Mouse (Mus musculus): Measurements from ENCODE around the gene Olfr1002. TPM values are rescaled to one million over a fixed set of nuclear protein-coding genes. Genes with fewer than 3 reads are reported as not detected.

Gene Olfr1002
- not detected in 2 replicates for polyA plus RNA-seq (2012; rRNA removed)

GRCm38 (mm10) chr2:85650604-85651003 is at the start of gene Olfr1002:
Gene Olfr1002, minus strand, starts transcription at chr2:85650704.

GRCm38 (mm10) chr2:85689131-85689530 is 38.6 kb upstream of the Olfr1002 start, which contains the start of gene Olfr1008:
Gene Olfr1008, plus strand, starts transcription at chr2:85689431.

GRCm38 (mm10) chr2:85678667-85679066 is 28.2 kb upstream of the Olfr1002 start, which contains the start of gene Olfr1006:
Gene Olfr1006, minus strand, starts transcription at chr2:85678767.

GRCm38 (mm10) chr2:85664355-85664754 is 13.9 kb upstream of the Olfr1002 start, which contains the start of gene Olfr154:
Gene Olfr154, minus strand, starts transcription at chr2:85664455.

GRCm38 (mm10) chr2:85611803-85612202 is 38.7 kb downstream of the Olfr1002 start, which contains the start of gene Olfr1000:
Gene Olfr1000, minus strand, starts transcription at chr2:85611903.

Other genes with a start within 250 kb of the Olfr1002 start
- not detected in 2 replicates for gene Olfr992, start 241.2 kb downstream of the Olfr1002 start, polyA plus RNA-seq (2012; rRNA removed)
- gene Olfr993, start 235.8 kb downstream of the Olfr1002 start, polyA plus RNA-seq (2012; rRNA removed): not detected in 2 replicates
- gene Olfr994, start 214.3 kb downstream of the Olfr1002 start, polyA plus RNA-seq (2012; rRNA removed): not detected in 2 replicates
- not detected in 2 replicates for gene Olfr995, start 207.1 kb downstream of the Olfr1002 start, polyA plus RNA-seq (2012; rRNA removed)
- gene 4833423E24Rik, start 131.7 kb downstream of the Olfr1002 start, polyA plus RNA-seq (2012; rRNA removed): 0.07 and 0.44 TPM in 2 replicates
- not detected in 2 replicates for gene Olfr996, start 71.5 kb downstream of the Olfr1002 start, polyA plus RNA-seq (2012; rRNA removed)
- not detected in 2 replicates for gene Olfr998, start 61.8 kb downstream of the Olfr1002 start, polyA plus RNA-seq (2012; rRNA removed)
- gene Olfr1000, start 38.8 kb downstream of the Olfr1002 start, polyA plus RNA-seq (2012; rRNA removed): not detected in 2 replicates
- gene Olfr154, start 13.8 kb upstream of the Olfr1002 start, polyA plus RNA-seq (2012; rRNA removed): not detected in 2 replicates
- not detected in 2 replicates for gene Olfr1006, start 28.1 kb upstream of the Olfr1002 start, polyA plus RNA-seq (2012; rRNA removed)
- gene Olfr1008, start 38.7 kb upstream of the Olfr1002 start, polyA plus RNA-seq (2012; rRNA removed): not detected in 2 replicates
- gene Olfr1009, start 64.7 kb upstream of the Olfr1002 start, polyA plus RNA-seq (2012; rRNA removed): not detected in 2 replicates
- gene Olfr1012, start 112.1 kb upstream of the Olfr1002 start, polyA plus RNA-seq (2012; rRNA removed): not detected in 2 replicates
- not detected in 2 replicates for gene Olfr1013, start 116.4 kb upstream of the Olfr1002 start, polyA plus RNA-seq (2012; rRNA removed)
- gene Olfr1014, start 122.0 kb upstream of the Olfr1002 start, polyA plus RNA-seq (2012; rRNA removed): not detected in 2 replicates
- gene Olfr1015, start 131.3 kb upstream of the Olfr1002 start, polyA plus RNA-seq (2012; rRNA removed): not detected in 2 replicates
- not detected in 2 replicates for gene Olfr1016, start 151.8 kb upstream of the Olfr1002 start, polyA plus RNA-seq (2012; rRNA removed)
- not detected in 2 replicates for gene Olfr1018, start 167.8 kb upstream of the Olfr1002 start, polyA plus RNA-seq (2012; rRNA removed)
- gene Olfr1019, start 194.8 kb upstream of the Olfr1002 start, polyA plus RNA-seq (2012; rRNA removed): not detected in 2 replicates
- gene Olfr1020, start 196.3 kb upstream of the Olfr1002 start, polyA plus RNA-seq (2012; rRNA removed): not detected in 2 replicates
- gene Olfr1022, start 217.9 kb upstream of the Olfr1002 start, polyA plus RNA-seq (2012; rRNA removed): not detected in 2 replicates
- gene Olfr1023, start 234.9 kb upstream of the Olfr1002 start, polyA plus RNA-seq (2012; rRNA removed): not detected in 2 replicates

All from central nervous system, embryonic 14 days (tissue).